Mouse (Mus musculus) CD4-positive, CD25-positive, alpha-beta regulatory T cell (primary cell): ENCODE measurements around the gene Prss50. TPM values are rescaled to one million over a fixed set of nuclear protein-coding genes. Genes with fewer than 3 reads are reported as not detected.

Source experiments
- polyA plus RNA-seq: library from polyadenylated mRNA; unstranded; fragments of 100-300 nt; shearing (Covaris generic); gene quantifications from one replicate; pipeline ENCODE4 v1.2.1, GENCODE M21; 2017

The Prss50 gene
- polyA plus RNA-seq, result not detected

DNA sequence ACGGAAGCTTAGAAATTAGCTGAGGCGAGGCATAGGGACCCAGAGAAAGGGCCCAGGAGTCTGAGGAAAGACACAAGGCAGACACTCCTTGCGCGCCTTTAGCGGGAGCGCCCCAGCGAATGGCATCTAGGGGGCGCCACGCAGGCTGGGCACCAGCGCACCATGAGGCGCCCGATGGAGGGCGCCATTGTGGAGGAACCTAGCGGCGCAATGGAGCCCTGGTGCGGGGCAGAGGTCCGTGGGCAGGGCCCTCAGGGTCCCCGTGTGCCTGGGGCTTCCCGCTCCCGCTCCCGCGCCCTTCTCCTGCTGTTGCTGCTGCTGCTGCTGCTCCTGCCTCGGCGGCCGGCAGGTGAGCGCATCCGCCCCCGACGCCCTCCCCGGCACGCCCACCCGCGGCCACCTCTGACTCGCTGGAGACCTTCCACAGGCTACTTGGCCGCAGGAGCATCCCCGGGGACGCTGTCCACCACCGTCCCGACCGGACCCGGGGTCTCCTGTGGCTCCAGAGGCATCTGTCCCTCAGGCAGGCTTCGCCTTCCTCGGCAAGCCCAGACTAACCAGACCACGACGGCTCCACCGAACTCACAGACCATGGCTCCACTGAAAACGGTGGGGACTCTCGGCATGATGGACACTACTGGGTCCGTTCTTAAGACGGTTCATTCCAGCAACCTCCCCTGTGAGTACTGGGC, at the start of gene Prss50:
Gene Prss50, plus strand, starts transcription at position 187 of the 692 bp plus-strand sequence.

GRCm38 (mm10) chr9:110813789-110814188, 44.0 kb upstream of the Prss50 start, which contains the start of gene Prss44:
Gene Prss44 (plus strand): TSS chr9:110813994.

DNA sequence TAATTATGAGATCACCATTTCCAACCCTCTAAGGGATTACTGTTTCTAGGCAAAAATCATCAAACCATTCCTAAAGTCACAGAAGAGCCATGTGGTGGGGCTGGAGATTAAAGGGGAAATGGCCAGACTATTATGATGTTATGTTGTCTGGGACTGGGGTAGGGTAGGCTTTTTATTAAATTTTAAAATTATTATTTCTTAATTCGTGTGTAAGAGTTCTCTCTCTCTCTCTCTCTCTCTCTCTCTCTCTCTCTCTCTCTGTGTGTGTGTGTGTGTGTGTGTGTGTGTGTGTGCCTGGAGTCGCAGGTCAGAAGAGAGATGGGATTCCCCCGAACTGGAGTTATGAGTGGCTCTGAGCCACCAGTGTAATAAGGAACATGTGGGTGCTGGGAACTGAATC, 31.4 kb upstream of the Prss50 start, which contains the start of gene Prss43:
Gene Prss43, plus strand, starts transcription at position 301 of the 400 bp plus-strand sequence.

GRCm38 (mm10) chr9:110834411-110834810, 23.4 kb upstream of the Prss50 start, which contains the start of gene Prss45:
Gene Prss45 (plus strand): TSS chr9:110834588.

DNA sequence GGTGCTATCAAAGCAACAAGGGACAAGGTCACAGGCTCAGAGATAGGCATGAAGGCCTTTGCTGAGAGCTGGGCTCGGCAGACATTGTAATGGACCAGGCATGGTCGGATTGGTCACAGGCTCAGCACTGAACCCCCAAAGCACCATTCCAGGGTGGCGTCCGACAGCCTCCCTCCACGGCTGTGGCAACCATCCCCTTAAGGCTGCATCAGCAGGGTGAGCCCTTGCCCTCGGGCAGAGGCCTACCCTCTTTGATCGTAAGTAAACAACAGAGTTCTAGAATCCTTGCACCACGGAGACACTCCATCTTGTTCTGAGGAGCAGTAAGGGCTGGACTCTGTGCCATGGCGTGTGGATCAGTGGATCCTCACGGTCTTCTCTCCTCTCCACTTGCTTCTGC, 13.6 kb upstream of the Prss50 start, which contains the start of gene Prss46:
Gene Prss46, plus strand, starts transcription at position 301 of the 400 bp plus-strand sequence.

GRCm38 (mm10) chr9:110879191-110879920, 21.6 kb downstream of the Prss50 start, which contains the start of gene Als2cl:
Gene Als2cl (plus strand): TSS chr9:110879870.

GRCm38 (mm10) chr9:110879998-110880561, 22.3 kb downstream of the Prss50 start, which contains the start of gene Tmie:
Gene Tmie (minus strand): TSS chr9:110880113.

Other genes starting within 250 kb of the Prss50 start
- 1.9 TPM for gene Nradd, start 233.5 kb upstream of the Prss50 start, polyA plus RNA-seq
- 48.9 TPM for gene Nbeal2, start 203.8 kb upstream of the Prss50 start, polyA plus RNA-seq
- 271 TPM for gene Ccdc12, start 201.5 kb upstream of the Prss50 start, polyA plus RNA-seq
- not detected for gene Myl3, start 116.1 kb upstream of the Prss50 start, polyA plus RNA-seq
- not detected for gene Pth1r, start 110.8 kb upstream of the Prss50 start, polyA plus RNA-seq
- gene Prss42, start 59.8 kb upstream of the Prss50 start, polyA plus RNA-seq, result 0.11 TPM
- not detected for gene Prss44, start 44.0 kb upstream of the Prss50 start, polyA plus RNA-seq
- gene Prss43, start 31.3 kb upstream of the Prss50 start, polyA plus RNA-seq, result not detected
- gene Prss45, start 23.4 kb upstream of the Prss50 start, polyA plus RNA-seq, result not detected
- gene Prss46, start 13.5 kb upstream of the Prss50 start, polyA plus RNA-seq, result not detected
- gene Als2cl, start 21.9 kb downstream of the Prss50 start, polyA plus RNA-seq, result 36.7 TPM
- gene Tmie, start 22.1 kb downstream of the Prss50 start, polyA plus RNA-seq, result 11.3 TPM
- 0.89 TPM for gene Fam240a, start 58.9 kb downstream of the Prss50 start, polyA plus RNA-seq
- 2.3 TPM for gene Tdgf1, start 88.2 kb downstream of the Prss50 start, polyA plus RNA-seq
- 0.07 TPM for gene Lrrc2, start 93.6 kb downstream of the Prss50 start, polyA plus RNA-seq
- not detected for gene Rtp3, start 132.6 kb downstream of the Prss50 start, polyA plus RNA-seq
- not detected for gene Ltf, start 161.3 kb downstream of the Prss50 start, polyA plus RNA-seq
- 9.4 TPM for gene Ccrl2, start 199.6 kb downstream of the Prss50 start, polyA plus RNA-seq